Mouse (Mus musculus): ENCODE data around the gene Mesp2.
"Not testable (repeated sequence)": the region's sequence is repeated elsewhere in the genome, so short reads cannot be mapped to it uniquely, and the experiment has no call there.

Mesp2 gene

GRCm38 (mm10) chr7:79810611-79811506 is at the start of gene Mesp2:
Mesp2 (plus strand) TSS chr7:79810727.
- peak; percentile 75 for DNase-seq (ENCODE audit: low read depth, low spot score)

GRCm38 (mm10) chr7:79761124-79761876 is 49.2 kb upstream of the Mesp2 start:
- no peak for DNase-seq (ENCODE audit: low read depth, low spot score)

GRCm38 (mm10) chr7:79762106-79762505 is 48.4 kb upstream of the Mesp2 start:
- no peak for DNase-seq (ENCODE audit: low read depth, low spot score)

- no peak for DNase-seq (ENCODE audit: low read depth, low spot score)
Observed at GRCm38 (mm10) chr7:79765991-79766390, 44.5 kb upstream of the Mesp2 start.

GRCm38 (mm10) chr7:79769664-79770063 is 40.9 kb upstream of the Mesp2 start:
- DNase-seq (ENCODE audit: low read depth, low spot score) = no peak

GRCm38 (mm10) chr7:79771561-79772512 is 38.7 kb upstream of the Mesp2 start:
- peak; percentile 64 for DNase-seq (ENCODE audit: low read depth, low spot score)

- peak; percentile 77 for DNase-seq (ENCODE audit: low read depth, low spot score)
Observed at GRCm38 (mm10) chr7:79780647-79781626, 29.6 kb upstream of the Mesp2 start.

- no peak for DNase-seq (ENCODE audit: low read depth, low spot score)
Observed at GRCm38 (mm10) chr7:79781826-79782515, 28.6 kb upstream of the Mesp2 start.

GRCm38 (mm10) chr7:79782516-79782855 is 28.0 kb upstream of the Mesp2 start:
- DNase-seq (ENCODE audit: low read depth, low spot score) = no peak

- peak; percentile 80 for DNase-seq (ENCODE audit: low read depth, low spot score)
Observed at GRCm38 (mm10) chr7:79786295-79786694, 24.2 kb upstream of the Mesp2 start.

GRCm38 (mm10) chr7:79789812-79790211 is 20.7 kb upstream of the Mesp2 start:
- not testable (repeated sequence) for DNase-seq (ENCODE audit: low read depth, low spot score)

GRCm38 (mm10) chr7:79792635-79793421 is 17.7 kb upstream of the Mesp2 start:
- DNase-seq (ENCODE audit: low read depth, low spot score) = peak; percentile 59

- no peak for DNase-seq (ENCODE audit: low read depth, low spot score)
Observed at GRCm38 (mm10) chr7:79793688-79794087, 16.8 kb upstream of the Mesp2 start, which contains the start of gene Mesp1. Mesp1 (minus strand) TSS chr7:79793788.

- no peak for DNase-seq (ENCODE audit: low read depth, low spot score)
Observed at GRCm38 (mm10) chr7:79798606-79799005, 11.9 kb upstream of the Mesp2 start.

GRCm38 (mm10) chr7:79799048-79799447 is 11.5 kb upstream of the Mesp2 start:
- peak; percentile 76 for DNase-seq (ENCODE audit: low read depth, low spot score)

GRCm38 (mm10) chr7:79799506-79799905 is 11.0 kb upstream of the Mesp2 start:
- peak; percentile 63 for DNase-seq (ENCODE audit: low read depth, low spot score)

- DNase-seq (ENCODE audit: low read depth, low spot score) = no peak
Observed at GRCm38 (mm10) chr7:79800336-79800735, 10.2 kb upstream of the Mesp2 start.

- no peak for DNase-seq (ENCODE audit: low read depth, low spot score)
Observed at GRCm38 (mm10) chr7:79801391-79801790, 9.1 kb upstream of the Mesp2 start.

- no peak for DNase-seq (ENCODE audit: low read depth, low spot score)
Observed at GRCm38 (mm10) chr7:79802037-79802436, 8.5 kb upstream of the Mesp2 start.

All from R1 (cell line).